Mouse (Mus musculus) liver, embryonic 13.5 days (tissue): ENCODE measurements around the gene Hivep2. TPM values are rescaled to one million over a fixed set of nuclear protein-coding genes. Genes with fewer than 3 reads are reported as not detected.

Experiments used
- ATAC-seq: fragments of 200-750 bp; cut with Nextera tagmentation; 2 replicates; pipeline ENCODE4 v1.8.0; 2017; ENCODE audit warnings: low read depth, mild to moderate bottlenecking, moderate number of reproducible peaks, moderate library complexity
- DNase-seq: peaks from one replicate; pipeline ENCODE4 v3.0.0; 2022
- H3K27ac ChIP-seq: fragments of 300-500 bp; sonication (generic); 2 replicates; pipeline ENCODE4 v1.5.1; 2015; ENCODE audit warnings: moderate library complexity, mild to moderate bottlenecking, inconsistent platforms
- H3K27me3 ChIP-seq: fragments of 300-500 bp; sonication (generic); 2 replicates; pipeline ENCODE4 v1.6.1; 2015; ENCODE audit warnings: mild to moderate bottlenecking, inconsistent platforms
- H3K36me3 ChIP-seq: fragments of 300-500 bp; sonication (generic); 2 replicates; pipeline ENCODE4 v1.6.1; 2015; ENCODE audit warnings: mild to moderate bottlenecking, inconsistent platforms
- H3K4me1 ChIP-seq: fragments of 300-500 bp; sonication (generic); replicated peaks from 2 replicates; pipeline ENCODE4 v1.6.1; 2015; ENCODE audit warnings: inconsistent platforms
- H3K4me2 ChIP-seq: fragments of 300-500 bp; sonication (generic); 2 replicates; pipeline ENCODE4 v1.6.1; 2015; ENCODE audit warnings: inconsistent platforms, mild to moderate bottlenecking, moderate library complexity
- H3K4me3 ChIP-seq: fragments of 300-500 bp; sonication (generic); replicated peaks from 2 replicates; pipeline ENCODE4 v1.5.1; 2015; ENCODE audit warnings: mild to moderate bottlenecking, inconsistent platforms
- H3K9ac ChIP-seq: fragments of 300-500 bp; sonication (generic); 2 replicates; pipeline ENCODE4 v1.6.1; 2015; ENCODE audit warnings: mild to moderate bottlenecking, inconsistent platforms
- H3K9me3 ChIP-seq: fragments of 300-500 bp; sonication (generic); replicated peaks from 2 replicates; pipeline ENCODE4 v1.6.1; 2016; ENCODE audit warnings: inconsistent platforms
- WGBS: fragments of 180-500 bp; shearing (Covaris S2); methylation state at CpG from one replicate; pipeline ENCODE4 v1.1.7; 2015; ENCODE audit not compliant: insufficient replicate concordance; 5-methylcytosine and 5-hydroxymethylcytosine counted together
- polyA plus RNA-seq: library from polyadenylated mRNA; unstranded; fragments of >200 nt; fragmentation: Nextera tagmentation; extraction: Ambion mirVana; gene quantifications from 2 replicates; pipeline ENCODE4 v1.2.1, GENCODE M21; 2015

Gene Hivep2
- polyA plus RNA-seq, 1 experiment from 2014 or later, result 0.43 TPM

DNA sequence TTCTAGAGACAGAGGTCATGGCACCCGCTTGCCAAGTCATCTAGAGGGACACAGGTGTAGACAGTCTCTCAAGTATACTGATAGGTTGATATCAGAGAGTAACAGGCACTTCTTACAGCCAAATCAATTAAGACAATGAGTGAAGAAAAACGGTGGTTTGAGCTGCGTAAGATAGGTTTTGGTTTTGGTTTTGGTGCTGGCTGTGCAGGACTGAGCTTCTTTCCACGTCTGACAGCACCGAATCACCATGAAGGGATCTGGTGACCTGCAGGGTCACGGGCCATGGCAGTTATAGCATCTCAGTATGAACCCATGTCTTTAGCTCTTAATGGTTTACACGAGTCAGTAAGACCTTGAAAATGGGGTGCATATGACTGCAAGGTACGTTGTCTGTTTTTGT is 84.7 kb downstream of the Hivep2 start:
- ATAC-seq, result no peak
- Histone ChIP-seq H3K36me3 (no peaks in the 10 kb centered on the region), H3K9ac (no peak overlapping the region), H3K27ac (no peak overlapping the region), H3K9me3 (no peaks in the 10 kb centered on the region), H3K27me3 (no peaks in the 10 kb centered on the region), H3K4me2 (no peak overlapping the region), H3K4me3 (no peak overlapping the region), H3K4me1 (peaks cover 9% of the 10 kb centered on the region; the same call in 1 of the 2 replicates)
- WGBS, result 63% methylated on average over 8 of the region's 8 CpGs
- DNase-seq, result no peak

DNA sequence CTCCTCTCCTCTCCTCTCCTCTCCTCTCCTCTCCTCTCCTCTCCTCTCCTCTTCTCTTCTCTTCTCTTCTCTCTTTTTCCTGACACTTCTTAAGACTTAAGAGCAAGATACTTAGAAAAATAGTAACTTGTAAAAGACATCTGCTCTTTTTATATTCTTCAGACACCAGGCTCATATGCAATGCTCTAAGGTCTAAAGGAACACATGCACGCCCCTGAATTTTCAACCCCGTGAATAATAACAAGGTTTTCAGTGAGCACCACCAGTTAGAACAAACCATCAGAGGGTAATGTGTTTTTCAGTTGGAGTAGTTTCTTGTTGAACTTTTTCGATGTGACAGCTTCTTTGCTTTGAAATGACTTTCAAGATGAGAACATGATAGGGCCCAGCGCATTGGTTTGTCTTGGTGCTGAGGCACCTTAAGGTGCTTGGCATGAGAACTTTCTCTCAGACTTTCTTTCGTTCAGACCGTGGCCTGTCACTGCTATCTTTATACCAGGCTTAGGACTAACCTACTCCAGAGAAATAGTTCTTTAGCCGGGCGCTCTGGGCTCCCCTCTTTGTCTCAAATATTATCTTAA is 86.3 kb downstream of the Hivep2 start:
- no peak overlapping the region for H3K27ac ChIP-seq
- H3K4me3 ChIP-seq, result no peak overlapping the region
- 62% methylated on average over 8 of the region's 8 CpGs for WGBS
- peaks cover 9% of the 10 kb centered on the region; the same call in 1 of the 2 replicates for H3K4me1 ChIP-seq
- DNase-seq (no peak), ATAC-seq (no peak)
- no peaks in the 10 kb centered on the region for H3K27me3 ChIP-seq
- no peak overlapping the region for H3K4me2 ChIP-seq
- no peaks in the 10 kb centered on the region for H3K9me3 ChIP-seq
- no peak overlapping the region for H3K9ac ChIP-seq
- H3K36me3 ChIP-seq, result no peaks in the 10 kb centered on the region

DNA sequence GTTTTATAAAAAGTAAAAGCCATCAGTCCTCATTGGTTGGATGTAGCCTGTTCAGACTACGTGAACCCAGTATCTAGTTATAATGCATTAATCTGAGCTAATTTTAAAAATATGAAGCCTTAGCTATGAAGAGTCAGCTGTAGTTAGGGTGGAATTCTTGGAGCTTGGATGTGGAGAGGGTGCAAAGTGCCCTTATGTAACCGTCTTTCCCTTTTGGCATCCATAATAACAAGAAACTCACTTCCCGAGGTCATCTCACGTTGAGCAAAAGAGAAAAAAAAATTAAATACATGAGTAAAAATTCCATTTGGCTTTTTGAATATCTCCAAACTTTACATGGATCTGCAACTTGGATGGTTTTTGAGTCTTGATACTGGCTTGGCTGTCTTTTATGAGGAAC is 89.0 kb downstream of the Hivep2 start:
- Histone ChIP-seq H3K4me1 (no peaks in the 10 kb centered on the region), H3K4me3 (no peak overlapping the region), H3K27me3 (no peaks in the 10 kb centered on the region), H3K36me3 (no peaks in the 10 kb centered on the region), H3K9me3 (no peaks in the 10 kb centered on the region), H3K9ac (no peak overlapping the region), H3K27ac (no peak overlapping the region), H3K4me2 (no peak overlapping the region)
- no peak for ATAC-seq
- 70% methylated on average over 4 of the region's 4 CpGs for WGBS
- no peak for DNase-seq

DNA sequence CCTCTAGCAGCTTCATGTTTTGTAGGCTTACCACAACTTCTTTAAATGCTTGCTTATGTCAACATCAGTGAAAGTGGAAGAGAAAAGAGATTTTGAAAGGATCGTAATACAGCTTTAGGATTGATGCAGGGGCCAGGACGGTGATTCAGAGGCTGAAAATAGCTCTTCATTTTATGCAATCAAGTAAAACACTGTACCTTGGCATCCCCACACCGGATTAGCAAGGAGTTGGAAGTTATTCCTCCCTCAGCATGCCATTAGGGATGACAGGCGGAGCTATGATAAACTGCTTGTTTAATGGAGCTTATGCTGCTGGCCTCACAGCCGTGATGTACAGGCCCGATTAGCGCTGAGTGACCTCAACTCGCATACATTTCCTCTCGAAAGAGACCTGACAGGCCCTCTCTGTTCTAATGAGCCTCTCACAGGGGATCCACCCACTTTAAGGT is 89.7 kb downstream of the Hivep2 start:
- ATAC-seq, result no peak
- Histone ChIP-seq H3K9ac (no peak overlapping the region), H3K27me3 (no peaks in the 10 kb centered on the region), H3K4me3 (no peak overlapping the region), H3K9me3 (no peaks in the 10 kb centered on the region), H3K27ac (no peak overlapping the region), H3K4me2 (no peak overlapping the region), H3K36me3 (no peaks in the 10 kb centered on the region), H3K4me1 (no peaks in the 10 kb centered on the region)
- WGBS, result 53% methylated on average over 9 of the region's 9 CpGs
- DNase-seq, result no peak

DNA sequence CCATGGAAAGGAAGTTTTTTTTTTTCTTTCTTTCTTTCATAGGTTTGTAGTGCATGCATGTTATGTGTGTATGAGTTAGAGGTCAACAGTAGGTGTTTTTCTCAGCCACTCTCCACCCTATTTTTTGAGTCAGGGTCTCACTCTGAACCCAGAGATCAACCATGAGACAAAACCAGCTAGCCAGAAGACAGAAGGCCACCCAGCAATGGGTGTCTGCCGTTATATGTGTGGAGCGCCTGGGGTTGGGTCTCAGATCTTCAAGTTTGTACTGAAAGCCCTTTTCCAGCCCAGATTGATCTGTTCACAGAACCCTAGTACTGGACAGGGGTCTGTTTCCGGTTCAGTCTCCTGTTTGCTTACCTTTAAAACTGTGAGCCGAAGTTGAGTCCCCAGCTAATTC is 90.2 kb downstream of the Hivep2 start:
- no peak for ATAC-seq
- 69% methylated on average over 4 of the region's 4 CpGs for WGBS
- Histone ChIP-seq H3K36me3 (no peaks in the 10 kb centered on the region), H3K9ac (no peak overlapping the region), H3K9me3 (no peaks in the 10 kb centered on the region), H3K4me1 (no peaks in the 10 kb centered on the region), H3K4me2 (no peak overlapping the region), H3K27me3 (no peaks in the 10 kb centered on the region), H3K27ac (no peak overlapping the region), H3K4me3 (no peak overlapping the region)
- DNase-seq, result no peak

DNA sequence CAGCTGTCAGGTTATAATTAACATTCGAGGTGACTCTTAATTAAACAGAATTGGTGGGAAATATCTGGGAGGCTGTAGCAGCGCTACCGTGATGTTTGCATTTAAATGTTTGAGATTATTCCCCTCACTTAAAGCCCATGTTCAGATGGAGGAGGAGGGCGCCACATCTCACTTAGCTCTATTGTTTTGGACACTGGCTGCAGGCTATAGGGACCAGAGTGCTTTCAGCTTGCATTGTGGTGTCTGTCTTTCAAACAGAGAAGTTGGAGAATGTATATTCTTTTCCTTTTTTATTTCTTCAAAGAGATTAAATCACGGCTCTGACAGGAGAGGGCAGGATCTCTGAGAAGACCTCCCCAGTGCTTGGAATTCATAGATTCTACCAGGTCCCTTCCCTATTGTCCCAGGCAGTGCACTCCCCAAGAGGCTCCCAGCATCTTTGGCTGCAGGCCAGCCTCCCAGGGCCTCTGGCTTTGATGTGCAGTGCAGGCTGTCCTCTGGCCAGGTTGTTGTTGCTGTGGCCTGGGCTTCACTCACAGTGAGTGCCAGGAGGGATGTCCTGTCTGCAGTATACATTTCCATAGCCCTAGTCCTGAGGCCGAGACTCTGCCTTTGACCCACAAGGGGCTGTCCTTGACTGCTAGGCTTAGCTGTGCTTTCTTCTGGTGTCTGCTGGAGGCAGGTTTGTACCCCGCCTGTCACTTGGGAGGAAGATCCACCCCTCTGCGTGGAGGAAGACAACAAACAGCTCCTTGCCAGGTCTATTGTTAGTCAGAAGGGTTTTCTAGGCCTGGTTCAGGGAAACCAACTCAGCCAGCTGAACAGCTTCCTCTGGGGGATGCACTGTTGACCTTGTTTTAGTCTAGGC is 90.9 kb downstream of the Hivep2 start:
- no peak overlapping the region for H3K4me3 ChIP-seq

DNA sequence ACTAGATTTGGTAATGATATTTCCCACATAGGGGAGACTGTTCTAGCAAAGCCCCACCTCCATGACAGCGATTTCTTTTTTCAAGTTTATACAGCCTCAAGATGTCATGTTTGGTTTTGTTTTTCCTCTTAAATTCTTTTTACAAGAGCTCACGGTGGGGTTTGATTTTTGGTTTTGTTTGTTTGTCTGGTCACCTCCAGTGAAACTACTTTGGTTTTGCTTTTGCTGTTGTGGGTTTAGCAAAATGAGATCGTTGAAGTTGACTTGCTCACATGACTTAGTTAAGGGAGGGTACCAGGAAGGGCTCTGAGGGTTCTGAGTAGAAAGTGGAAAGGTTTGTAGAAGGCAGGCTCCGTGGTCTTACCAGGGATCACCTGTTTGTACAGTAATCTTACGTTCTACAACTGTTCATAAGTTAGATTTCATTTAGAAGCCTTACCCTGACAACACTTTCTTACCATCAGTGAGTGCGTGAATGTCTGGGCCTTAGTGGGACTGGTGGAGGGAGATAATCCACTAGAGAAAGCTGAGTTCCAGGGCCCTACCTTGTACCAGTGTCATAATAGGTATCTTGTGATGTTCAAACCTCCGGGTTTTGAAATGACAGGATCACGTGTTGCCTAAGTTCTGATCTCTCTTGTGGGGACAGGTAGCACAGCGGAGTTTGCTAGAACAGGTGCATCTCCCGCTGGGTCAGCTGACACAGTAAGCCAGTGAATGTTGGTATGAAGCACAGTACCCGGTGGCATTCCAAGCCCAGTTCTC is 92.1 kb downstream of the Hivep2 start:
- ATAC-seq, result no peak
- Histone ChIP-seq H3K9me3 (no peaks in the 10 kb centered on the region), H3K27me3 (no peaks in the 10 kb centered on the region), H3K27ac (no peak overlapping the region), H3K9ac (no peak overlapping the region), H3K4me2 (no peak overlapping the region), H3K36me3 (no peaks in the 10 kb centered on the region), H3K4me1 (no peaks in the 10 kb centered on the region), H3K4me3 (no peak overlapping the region)
- 70% methylated on average over 11 of the region's 11 CpGs for WGBS
- no peak for DNase-seq

More for the DNA sequence above, 90.9 kb downstream of the Hivep2 start:
- 58% methylated on average over 8 of the region's 8 CpGs for WGBS
- no peaks in the 10 kb centered on the region for H3K36me3 ChIP-seq
- no peaks in the 10 kb centered on the region for H3K4me1 ChIP-seq
- H3K9ac ChIP-seq, result no peak overlapping the region
- H3K4me2 ChIP-seq, result no peak overlapping the region
- no peaks in the 10 kb centered on the region for H3K9me3 ChIP-seq
- DNase-seq (no peak), ATAC-seq (no peak)
- no peak overlapping the region for H3K27ac ChIP-seq
- no peaks in the 10 kb centered on the region for H3K27me3 ChIP-seq

DNA sequence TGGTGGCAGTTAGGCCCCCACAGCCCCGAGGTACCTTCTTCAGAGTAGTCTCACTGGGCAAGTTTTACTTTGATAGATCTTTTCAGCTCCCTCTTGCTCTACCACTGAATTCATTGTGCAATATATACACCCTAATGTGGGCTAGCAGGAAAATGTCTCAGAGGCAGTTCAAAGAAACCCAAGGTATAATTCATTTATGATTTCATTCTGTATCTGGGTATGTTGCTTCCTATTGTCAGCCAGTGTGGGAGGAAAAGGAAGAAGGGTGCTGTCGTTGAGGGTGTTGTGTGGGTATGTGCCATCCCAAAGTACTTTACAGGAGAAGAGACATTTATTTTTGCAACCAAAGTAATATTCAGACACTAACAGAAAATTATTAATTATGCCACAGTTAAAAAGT is 92.9 kb downstream of the Hivep2 start:
- H3K9ac ChIP-seq, result no peak overlapping the region
- ATAC-seq, result no peak
- 50% methylated on average over 2 of the region's 2 CpGs for WGBS
- H3K27me3 ChIP-seq, result no peaks in the 10 kb centered on the region
- no peak overlapping the region for H3K27ac ChIP-seq
- no peaks in the 10 kb centered on the region for H3K9me3 ChIP-seq
- H3K4me1 ChIP-seq, result no peaks in the 10 kb centered on the region
- no peak overlapping the region for H3K4me2 ChIP-seq
- no peak overlapping the region for H3K4me3 ChIP-seq
- no peaks in the 10 kb centered on the region for H3K36me3 ChIP-seq
- no peak for DNase-seq

DNA sequence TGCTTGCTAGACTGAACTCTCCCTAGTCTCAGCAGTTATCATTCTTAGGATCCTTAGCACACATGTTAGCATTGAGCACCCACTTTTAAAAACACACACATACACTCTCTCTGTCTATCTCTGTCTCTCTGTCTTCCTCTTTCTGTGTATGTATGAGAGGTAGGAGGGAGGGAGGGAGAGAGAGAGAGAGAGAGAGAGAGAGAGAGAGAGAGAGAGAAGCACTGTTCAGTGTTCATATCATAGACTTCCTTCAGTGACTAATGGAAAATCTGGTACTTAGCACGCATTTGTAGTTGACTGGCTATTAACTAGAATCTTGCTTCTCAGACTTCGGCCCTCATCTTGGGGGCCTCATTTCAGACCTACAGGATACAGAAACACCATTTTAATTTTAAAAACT is 93.7 kb downstream of the Hivep2 start:
- no peaks in the 10 kb centered on the region for H3K36me3 ChIP-seq
- no peaks in the 10 kb centered on the region for H3K27me3 ChIP-seq
- 71% methylated on average over 2 of the region's 2 CpGs for WGBS
- no peaks in the 10 kb centered on the region for H3K9me3 ChIP-seq
- H3K27ac ChIP-seq, result no peak overlapping the region
- no peak overlapping the region for H3K4me2 ChIP-seq
- H3K4me3 ChIP-seq, result no peak overlapping the region
- no peaks in the 10 kb centered on the region for H3K4me1 ChIP-seq
- no peak overlapping the region for H3K9ac ChIP-seq
- no peak for ATAC-seq
- no peak for DNase-seq

DNA sequence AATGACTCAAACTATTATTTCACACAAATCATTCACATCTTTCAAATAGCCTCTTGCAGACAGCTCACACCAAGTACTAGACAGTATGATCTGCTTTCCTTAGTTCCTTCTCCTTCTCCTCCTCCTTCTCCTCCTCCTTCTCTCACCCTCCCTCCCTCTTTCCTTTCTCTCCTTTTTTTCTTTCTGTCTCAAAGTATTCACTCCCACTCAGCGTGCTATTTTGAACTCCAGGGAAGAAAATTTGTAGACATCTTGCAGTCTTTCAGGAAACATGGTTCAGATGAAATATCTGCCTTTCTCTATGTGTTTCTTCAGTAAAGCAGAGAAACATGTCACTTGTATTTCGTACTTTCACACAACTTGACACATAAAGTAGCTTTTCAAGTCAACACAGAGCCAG is 94.4 kb downstream of the Hivep2 start:
- H3K36me3 ChIP-seq, result no peaks in the 10 kb centered on the region
- no peaks in the 10 kb centered on the region for H3K4me1 ChIP-seq
- no peak overlapping the region for H3K9ac ChIP-seq
- H3K9me3 ChIP-seq, result no peaks in the 10 kb centered on the region
- no peak overlapping the region for H3K4me2 ChIP-seq
- ATAC-seq (no peak), DNase-seq (no peak)
- H3K4me3 ChIP-seq, result no peak overlapping the region
- WGBS, result 58% methylated on average over 2 of the region's 2 CpGs
- H3K27ac ChIP-seq, result no peak overlapping the region
- H3K27me3 ChIP-seq, result no peaks in the 10 kb centered on the region

DNA sequence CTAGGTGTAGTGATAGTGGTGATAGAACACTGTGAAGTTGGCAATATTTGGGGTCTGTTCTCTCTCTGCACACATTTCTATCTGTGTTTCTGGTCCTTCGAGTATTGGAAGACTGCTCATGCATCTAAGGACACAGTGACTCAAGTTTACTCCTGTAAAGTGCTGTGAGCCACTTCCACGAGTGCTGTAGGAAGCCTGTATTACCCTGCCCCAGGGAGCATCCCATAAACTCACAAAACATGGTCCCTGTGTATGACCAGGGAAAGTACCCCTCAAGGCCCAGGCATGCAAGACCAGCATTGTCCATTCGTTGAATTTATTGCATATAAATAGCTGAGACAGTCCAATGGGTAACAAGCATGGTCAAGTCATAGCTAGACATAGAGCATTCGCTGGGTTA is 97.4 kb downstream of the Hivep2 start:
- DNase-seq (no peak), ATAC-seq (no peak)
- Histone ChIP-seq H3K4me1 (no peaks in the 10 kb centered on the region), H3K9me3 (no peaks in the 10 kb centered on the region), H3K9ac (no peak overlapping the region), H3K27me3 (no peaks in the 10 kb centered on the region), H3K4me2 (no peak overlapping the region), H3K27ac (no peak overlapping the region), H3K36me3 (no peaks in the 10 kb centered on the region), H3K4me3 (no peak overlapping the region)
- 56% methylated on average over 4 of the region's 4 CpGs for WGBS
